Mouse (Mus musculus) brain, embryonic 18.5 days (tissue): ENCODE measurements at regions not wholly inside any gene's neighbourhood (a gene's known extent, or its start where the extent isn't known, plus 50 kb on each side); places are given as distances from the start of the nearest gene placed in this dataset.

Experiments
- DNase-seq: peaks from one replicate; pipeline ENCODE4 v3.0.0-alpha.2; 2012; ENCODE audit warnings: low read depth, low spot score

DNA sequence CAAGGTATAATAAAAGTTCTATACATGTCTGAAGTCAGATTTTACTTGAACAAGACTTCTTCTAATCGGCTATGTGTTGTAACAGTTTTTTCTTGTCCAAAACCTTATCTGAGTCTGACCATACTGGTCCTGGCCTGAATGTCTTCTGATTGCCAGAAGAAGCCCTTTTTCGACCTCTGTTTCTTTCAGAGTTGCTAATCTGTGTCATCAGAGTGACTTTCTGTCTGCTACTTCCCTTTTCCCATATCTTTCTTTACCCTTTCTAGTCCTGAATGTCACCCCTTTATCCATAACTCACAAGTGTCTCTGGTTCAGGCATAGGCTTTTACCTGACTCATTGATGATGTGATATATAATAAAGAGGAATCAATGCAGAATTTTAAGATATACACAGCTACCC is 936.5 kb upstream of the Nova1 start:
- no peak for DNase-seq

GRCm38 (mm10) chr12:47741744-47742280 is 923.1 kb upstream of the Nova1 start:
- DNase-seq, result no peak

GRCm38 (mm10) chr12:47700190-47700589 is 881.5 kb upstream of the Nova1 start:
- DNase-seq, result no peak

DNA sequence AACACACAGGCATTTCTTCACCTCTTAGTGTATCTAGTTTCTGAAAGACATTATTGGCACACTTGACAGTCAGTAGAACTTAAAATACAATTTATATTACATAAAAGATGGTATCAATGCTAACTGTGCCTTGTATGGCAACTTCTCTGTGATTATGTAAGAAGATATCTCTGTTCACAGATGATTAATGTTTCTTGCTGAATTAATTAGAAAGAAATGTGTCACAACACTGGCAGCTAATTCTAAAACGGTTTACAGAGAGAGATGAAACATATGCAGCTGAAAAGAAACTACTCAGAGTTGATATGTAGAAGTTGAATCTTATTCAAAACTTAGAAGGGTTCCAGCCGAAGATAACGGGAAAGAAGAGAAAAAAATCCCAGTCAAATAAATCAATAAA is 851.7 kb upstream of the Nova1 start:
- peak; percentile 20 for DNase-seq
